Comparison of ENCODE assay signal across 17 mouse cellular contexts in genomic region chr9:122639239-122639638, GRCm38 (mm10).
"Had no signal": no experiment of that assay in that cellular context is flagged by ENCODE, and none has a peak within 500 bp of the region (broad histone marks: within the 10 kb centered on the region; RNA-seq: fewer than 3 reads in every experiment).

No protein-coding gene starts in this region.

- H3K9ac ChIP-seq: liver, embryonic 13.5 days; liver, embryonic 15.5 days; liver, postnatal 0 days; lung, embryonic 14.5 days; midbrain, embryonic 12.5 days; neural tube, embryonic 13.5 days; neural tube, embryonic 15.5 days had no signal

- H3K27ac ChIP-seq: liver, embryonic 13.5 days; liver, embryonic 15.5 days; midbrain, embryonic 10.5 days; midbrain, embryonic 12.5 days; neural tube, embryonic 13.5 days; neural tube, embryonic 15.5 days had no signal

- H3K27me3 ChIP-seq: liver, embryonic 15.5 days had no signal

- H3K4me2 ChIP-seq: liver, embryonic 11.5 days; liver, embryonic 13.5 days; liver, embryonic 15.5 days; lung, embryonic 14.5 days; midbrain, embryonic 12.5 days; neural tube, embryonic 13.5 days; neural tube, embryonic 15.5 days had no signal

- DNase-seq: liver; liver, embryonic 13.5 days; liver, postnatal 0 days; lung, embryonic 14.5 days; midbrain, embryonic 14.5 days; right cerebral cortex, postnatal 14 days; thymus, adult 18-20 months; thymus, postnatal 14 days; thymus, postnatal 36 days had no signal

- H3K4me1 ChIP-seq: liver, embryonic 13.5 days; liver, embryonic 15.5 days had no signal

- H3K9me3 ChIP-seq: liver, embryonic 13.5 days; liver, embryonic 15.5 days; midbrain, embryonic 10.5 days; midbrain, embryonic 12.5 days; neural tube, embryonic 13.5 days; neural tube, embryonic 15.5 days had no signal

- H3K36me3 ChIP-seq: liver, embryonic 13.5 days; liver, embryonic 15.5 days; midbrain, embryonic 10.5 days; midbrain, embryonic 12.5 days; neural tube, embryonic 13.5 days; neural tube, embryonic 15.5 days had no signal

- H3K4me3 ChIP-seq: liver, embryonic 13.5 days; liver, embryonic 15.5 days; midbrain, embryonic 10.5 days; midbrain, embryonic 12.5 days; myocyte; neural tube, embryonic 13.5 days; neural tube, embryonic 15.5 days had no signal

- ATAC-seq: liver, postnatal 0 days; midbrain, embryonic 16.5 days had no signal
